Comparison of ENCODE assay signal across 8 mouse cellular contexts in the genomic region with DNA sequence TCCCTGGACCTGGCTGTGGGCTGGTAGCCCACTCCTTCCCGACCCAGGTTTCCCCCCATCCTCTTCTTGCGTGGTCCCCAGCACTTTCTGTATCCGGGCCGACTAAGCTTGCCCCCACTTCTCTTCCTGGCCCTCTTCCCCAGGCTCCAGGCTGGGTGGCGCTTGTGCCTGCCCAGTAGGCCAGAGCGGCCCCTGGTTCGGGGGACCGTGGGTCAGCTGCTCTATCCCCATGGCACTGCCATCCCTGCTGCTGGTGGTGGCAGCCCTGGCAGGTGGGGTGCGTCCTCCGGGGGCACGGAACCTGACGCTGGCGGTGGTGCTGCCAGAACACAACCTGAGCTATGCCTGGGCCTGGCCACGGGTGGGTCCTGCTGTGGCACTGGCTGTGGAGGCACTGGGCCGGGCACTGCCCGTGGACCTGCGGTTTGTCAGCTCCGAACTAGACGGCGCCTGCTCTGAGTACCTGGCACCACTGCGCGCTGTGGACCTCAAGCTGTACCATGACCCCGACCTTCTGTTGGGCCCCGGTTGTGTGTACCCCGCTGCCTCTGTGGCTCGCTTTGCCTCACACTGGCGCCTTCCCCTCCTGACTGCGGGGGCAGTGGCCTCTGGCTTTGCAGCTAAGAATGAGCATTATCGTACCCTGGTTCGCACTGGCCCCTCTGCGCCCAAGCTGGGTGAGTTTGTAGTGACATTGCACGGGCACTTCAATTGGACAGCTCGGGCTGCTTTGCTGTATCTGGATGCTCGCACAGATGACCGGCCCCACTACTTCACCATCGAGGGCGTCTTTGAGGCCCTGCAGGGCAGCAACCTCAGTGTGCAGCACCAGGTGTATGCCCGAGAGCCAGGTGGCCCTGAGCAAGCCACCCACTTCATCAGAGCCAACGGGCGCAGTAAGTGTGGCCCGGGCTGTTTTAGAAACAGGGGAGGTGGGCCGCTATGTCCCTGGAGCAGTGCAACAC. TPM values are rescaled to one million over a fixed set of nuclear protein-coding genes. Genes with fewer than 3 reads are reported as not detected.
A peak's percentile ranks its signal among the peaks of the same experiment; 100 is the strongest.
DNase-seq lines count a peak whose midpoint lies in the region; ATAC-seq lines count a peak whose summit lies in the region.

No protein-coding gene starts in this region.

- intact Hi-C loops in left cerebral cortex, postnatal 4 days (cut with DNase I), result loop anchor here (5.0 kb wide), 1 partner anchor 110 kb away; no protein-coding TSS in a partner anchor

- no peaks in the 10 kb centered on the region for H3K36me3 ChIP-seq in forebrain, embryonic 12.5 days (replicated peaks)
- H3K36me3 ChIP-seq in intestine, embryonic 15.5 days, result no peaks in the 10 kb centered on the region

- peaks cover 12% of the 10 kb centered on the region for H3K27me3 ChIP-seq in forebrain, embryonic 12.5 days
- peaks cover 13% of the 10 kb centered on the region for H3K27me3 ChIP-seq in intestine, embryonic 15.5 days (replicated peaks)

- no peaks in the 10 kb centered on the region for H3K9me3 ChIP-seq in forebrain, embryonic 12.5 days
- H3K9me3 ChIP-seq in intestine, embryonic 15.5 days, result no peaks in the 10 kb centered on the region

- peak overlapping the region; percentile 90 for H3K9ac ChIP-seq in forebrain, embryonic 12.5 days
- H3K9ac ChIP-seq in intestine, embryonic 15.5 days, result peak overlapping the region; percentile 79

- H3K4me1 ChIP-seq in brown adipose tissue, adult 24 weeks (ENCODE audit: control insufficient read depth, insufficient read depth, insufficient read length, low read length), result peaks cover 9% of the 10 kb centered on the region
- H3K4me1 ChIP-seq in forebrain, embryonic 12.5 days, result peaks cover 37% of the 10 kb centered on the region
- H3K4me1 ChIP-seq in intestine, embryonic 15.5 days (replicated peaks), result peaks cover 29% of the 10 kb centered on the region

- peak overlapping the region; percentile 62 for H3K27ac ChIP-seq in brown adipose tissue, adult 24 weeks (replicated peaks; ENCODE audit: low read depth, low read length)
- peak overlapping the region; percentile 78; the same call in 1 of the 2 replicates for H3K27ac ChIP-seq in forebrain, embryonic 12.5 days
- H3K27ac ChIP-seq in intestine, embryonic 15.5 days, result 0 out of 2 replicates have a peak overlapping the region, but pooled peaks have one; percentile 77

- peak overlapping the region; percentile 94 for H3K4me2 ChIP-seq in forebrain, embryonic 12.5 days
- H3K4me2 ChIP-seq in intestine, embryonic 15.5 days (replicated peaks), result peak overlapping the region; percentile 95

- peak overlapping the region; percentile 69 for H3K4me3 ChIP-seq in brown adipose tissue, adult 24 weeks (ENCODE audit: insufficient read depth, low read depth, low read length)
- peak overlapping the region; percentile 65 for H3K4me3 ChIP-seq in forebrain, embryonic 12.5 days (replicated peaks)
- H3K4me3 ChIP-seq in intestine, embryonic 15.5 days (replicated peaks), result peak overlapping the region; percentile 65

- 50% methylated on average over 42 of the region's 42 CpGs for WGBS in forebrain, embryonic 12.5 days
- 54% methylated on average over 42 of the region's 42 CpGs for WGBS in intestine, embryonic 15.5 days

- 0 out of 2 replicates have a peak, but pooled peaks have one; percentile 13 for ATAC-seq in forebrain, embryonic 12.5 days (ENCODE audit: low FRiP score)
- no peak; the same call in 1 of the 2 replicates for ATAC-seq in intestine, embryonic 15.5 days
- ATAC-seq in monocyte, adult 5-6 weeks (replicated peaks; ENCODE audit: insufficient number of reproducible peaks, low FRiP score, low TSS enrichment, poor library complexity, severe bottlenecking), result no peak

- peak; percentile 31 for DNase-seq in left cerebral cortex, postnatal 4 days
- no peak for DNase-seq in left cerebral cortex, adult 9 months (ENCODE audit: low spot score in 2 of 2)
- peak; percentile 36 for DNase-seq in lung, postnatal 10 days
- no peak for DNase-seq in frontal cortex, postnatal 14 days (ENCODE audit: low spot score in 2 of 2)

RNA-seq across cellular contexts. Expression of a gene that starts 0.5 kb away (rescaled TPM):
- 10 to 100 TPM; 56.5 to 65.2 TPM for total RNA-seq in left cerebral cortex, postnatal 4 days (2021)
- polyA plus RNA-seq in brown adipose tissue, adult 24 weeks (2012; ENCODE audit: insufficient read depth, insufficient read length, missing spikeins), result 10.8 and 16.4 TPM in 2 replicates
- 11.6 and 14.9 TPM in 2 replicates for polyA plus RNA-seq in forebrain, embryonic 12.5 days (2016; fragmentation: Nextera tagmentation; extraction: Ambion mirVana)
- polyA plus RNA-seq in intestine, embryonic 15.5 days (2015; fragmentation: Nextera tagmentation; extraction: Ambion mirVana), result 6.9 and 8.0 TPM in 2 replicates
- total RNA-seq in monocyte, adult 5-6 weeks (2017), result 0.19 to 0.38 TPM in 2 of 3 replicates, not detected in the other

RNA-seq across cellular contexts. Expression of a gene that starts 21.2 kb away (rescaled TPM):
- total RNA-seq in left cerebral cortex, postnatal 4 days (2021), result 1 to 10 TPM; 2.0 to 2.4 TPM
- polyA plus RNA-seq in brown adipose tissue, adult 24 weeks (2012; ENCODE audit: insufficient read depth, insufficient read length, missing spikeins), result not detected in 2 replicates
- 4.3 and 4.6 TPM in 2 replicates for polyA plus RNA-seq in forebrain, embryonic 12.5 days (2016; fragmentation: Nextera tagmentation; extraction: Ambion mirVana)
- 0.46 and 1.0 TPM in 2 replicates for polyA plus RNA-seq in intestine, embryonic 15.5 days (2015; fragmentation: Nextera tagmentation; extraction: Ambion mirVana)
- not detected in 3 replicates for total RNA-seq in monocyte, adult 5-6 weeks (2017)

RNA-seq across cellular contexts. Expression of a gene that starts 24.0 kb away (rescaled TPM):
- total RNA-seq in left cerebral cortex, postnatal 4 days (2021), result 10 to 100 TPM; 21.1 to 23.9 TPM
- 269 and 348 TPM in 2 replicates for polyA plus RNA-seq in brown adipose tissue, adult 24 weeks (2012; ENCODE audit: insufficient read depth, insufficient read length, missing spikeins)
- polyA plus RNA-seq in forebrain, embryonic 12.5 days (2016; fragmentation: Nextera tagmentation; extraction: Ambion mirVana), result 69.5 and 71.2 TPM in 2 replicates
- polyA plus RNA-seq in intestine, embryonic 15.5 days (2015; fragmentation: Nextera tagmentation; extraction: Ambion mirVana), result 152 and 157 TPM in 2 replicates
- 21.5 to 26.1 TPM (median 25.9 TPM) in 3 replicates for total RNA-seq in monocyte, adult 5-6 weeks (2017)

RNA-seq across cellular contexts. Expression of a gene that starts 36.5 kb away (rescaled TPM):
- total RNA-seq in left cerebral cortex, postnatal 4 days (2021), result 10 to 100 TPM; 50.1 to 52.5 TPM
- 4.2 and 9.1 TPM in 2 replicates for polyA plus RNA-seq in brown adipose tissue, adult 24 weeks (2012; ENCODE audit: insufficient read depth, insufficient read length, missing spikeins)
- 12.8 and 13.1 TPM in 2 replicates for polyA plus RNA-seq in forebrain, embryonic 12.5 days (2016; fragmentation: Nextera tagmentation; extraction: Ambion mirVana)
- polyA plus RNA-seq in intestine, embryonic 15.5 days (2015; fragmentation: Nextera tagmentation; extraction: Ambion mirVana), result 3.3 and 3.5 TPM in 2 replicates
- 0.19 to 0.32 TPM (median 0.19 TPM) in 3 replicates for total RNA-seq in monocyte, adult 5-6 weeks (2017)

RNA-seq across cellular contexts. Expression of a gene that starts 36.7 kb away (rescaled TPM):
- total RNA-seq in left cerebral cortex, postnatal 4 days (2021), result under 1 TPM; 0.88 to 0.93 TPM
- polyA plus RNA-seq in brown adipose tissue, adult 24 weeks (2012; ENCODE audit: insufficient read depth, insufficient read length, missing spikeins), result 0.36 TPM in 1 of 2 replicates, not detected in the other
- polyA plus RNA-seq in forebrain, embryonic 12.5 days (2016; fragmentation: Nextera tagmentation; extraction: Ambion mirVana), result 2.8 and 3.3 TPM in 2 replicates
- 2.9 and 3.6 TPM in 2 replicates for polyA plus RNA-seq in intestine, embryonic 15.5 days (2015; fragmentation: Nextera tagmentation; extraction: Ambion mirVana)
- total RNA-seq in monocyte, adult 5-6 weeks (2017), result 0.68 to 1.0 TPM (median 0.96 TPM) in 3 replicates

Comparison
In these comparisons a context has a peak if more than half of its experiments do, and no peak if none do; other contexts are left out.
1. DNase-seq: peak in left cerebral cortex, postnatal 4 days (single experiment) and lung, postnatal 10 days (single experiment); none in left cerebral cortex, adult 9 months (0 of 2) and frontal cortex, postnatal 14 days (0 of 2).
2. Peak in every context shown above with its lines, with median percentiles within 50 percentile points of each other: H3K27ac ChIP-seq and H3K4me3 ChIP-seq.